Mouse (Mus musculus): ENCODE measurements around the gene Nrbf2. TPM values are rescaled to one million over a fixed set of nuclear protein-coding genes. Genes with fewer than 3 reads are reported as not detected.

The Nrbf2 gene
- polyA plus RNA-seq, 1 experiment from 2014 or later, result 40.5 TPM

DNA sequence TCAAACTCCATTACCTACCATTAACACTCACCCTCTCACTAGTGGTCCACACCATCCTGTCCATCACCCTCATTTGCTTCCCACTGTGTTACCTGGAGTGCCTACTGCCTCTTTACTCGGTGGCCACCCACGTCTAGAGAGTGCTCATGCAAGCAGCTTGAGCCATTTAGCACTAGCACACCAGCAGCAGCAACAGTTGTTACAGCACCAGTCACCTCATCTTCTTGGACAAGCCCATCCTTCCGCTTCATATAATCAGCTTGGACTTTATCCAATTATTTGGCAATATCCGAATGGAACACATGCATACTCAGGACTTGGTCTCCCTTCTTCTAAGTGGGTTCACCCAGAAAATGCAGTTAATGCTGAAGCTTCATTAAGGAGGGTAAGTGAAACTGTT is 64.9 kb downstream of the Nrbf2 start:
- DNase-seq (ENCODE audit: low spot score) (no peak), ATAC-seq (ENCODE audit: low read depth) (no peak)
- H3K27me3 ChIP-seq (replicated peaks; ENCODE audit: control insufficient read depth, insufficient read depth, low read length), result no peaks in the 10 kb centered on the region
- H3K9ac ChIP-seq (ENCODE audit: low read depth, low read length), result no peak overlapping the region
- 83% methylated on average over 4 of the region's 4 CpGs for WGBS
- H3K4me3 ChIP-seq (ENCODE audit: low read depth, low read length), result no peak overlapping the region
- no peaks in the 10 kb centered on the region for H3K4me1 ChIP-seq (ENCODE audit: control insufficient read depth, insufficient read depth, low read length)
- H3K9me3 ChIP-seq (ENCODE audit: control insufficient read depth, low read length), result no peaks in the 10 kb centered on the region
- H3K27ac ChIP-seq (replicated peaks; ENCODE audit: low read depth, low read length), result no peak overlapping the region
- H3K36me3 ChIP-seq (ENCODE audit: control insufficient read depth, insufficient read depth, low read length), result peaks cover 56% of the 10 kb centered on the region
- no peak overlapping the region for H3K4me2 ChIP-seq (ENCODE audit: low read depth, low read length)

DNA sequence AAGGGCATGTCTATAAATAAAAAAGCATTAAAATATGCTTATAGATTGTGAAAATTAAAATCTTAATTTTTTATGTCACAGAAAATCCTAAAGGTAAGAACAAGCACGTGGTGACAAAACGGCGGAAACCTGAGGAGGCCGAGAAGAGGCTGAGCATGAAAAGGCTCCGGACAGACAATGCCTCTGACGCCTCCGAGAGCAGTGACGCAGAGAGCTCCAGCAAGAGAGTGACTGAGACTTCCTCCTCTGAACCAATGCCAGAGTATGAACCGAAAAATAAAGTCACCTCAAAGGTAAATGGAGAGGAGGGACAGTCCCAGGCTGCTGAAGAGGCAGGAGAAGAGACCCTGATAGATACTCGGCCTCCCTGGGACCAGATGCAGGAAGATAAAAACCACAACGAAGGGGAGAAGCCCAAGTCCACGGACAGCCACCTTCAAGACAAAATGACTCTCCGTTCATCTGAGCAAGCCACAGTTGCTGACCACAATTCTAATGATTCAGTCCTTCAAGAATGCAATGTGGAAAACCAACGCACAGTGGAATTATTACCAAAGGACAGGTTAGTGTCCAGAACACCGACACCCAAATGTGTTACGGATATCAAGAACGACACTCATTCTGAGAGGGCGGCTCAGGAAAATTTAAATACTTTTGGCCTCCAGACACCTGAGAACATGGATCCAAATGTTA is 66.1 kb downstream of the Nrbf2 start:
- WGBS, result 89% methylated on average over 18 of the region's 18 CpGs

DNA sequence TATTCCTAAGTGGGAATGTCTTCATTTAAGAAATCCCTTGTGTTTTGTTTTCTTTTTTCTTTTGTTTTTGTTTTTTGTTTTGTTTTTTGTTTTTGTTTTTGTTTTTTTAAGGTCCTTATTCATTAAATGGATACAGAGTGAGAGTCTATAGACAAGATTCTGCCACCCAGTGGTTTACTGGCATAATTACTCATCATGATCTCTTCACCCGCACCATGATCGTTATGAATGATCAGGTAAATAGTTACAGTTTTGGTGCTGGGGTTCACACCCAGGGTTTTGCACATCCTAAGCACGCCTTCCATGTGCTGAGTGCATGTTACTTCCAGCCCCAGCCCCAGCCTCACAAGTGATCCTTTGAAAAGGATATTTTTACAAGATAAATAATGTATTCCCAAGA is 68.2 kb downstream of the Nrbf2 start:
- Histone ChIP-seq H3K27me3 (replicated peaks; ENCODE audit: control insufficient read depth, insufficient read depth, low read length) (no peaks in the 10 kb centered on the region), H3K4me2 (ENCODE audit: low read depth, low read length) (no peak overlapping the region), H3K36me3 (ENCODE audit: control insufficient read depth, insufficient read depth, low read length) (peaks cover 41% of the 10 kb centered on the region), H3K9ac (ENCODE audit: low read depth, low read length) (no peak overlapping the region), H3K9me3 (ENCODE audit: control insufficient read depth, low read length) (no peaks in the 10 kb centered on the region), H3K4me1 (ENCODE audit: control insufficient read depth, insufficient read depth, low read length) (no peaks in the 10 kb centered on the region), H3K27ac (replicated peaks; ENCODE audit: low read depth, low read length) (no peak overlapping the region), H3K4me3 (ENCODE audit: low read depth, low read length) (no peak overlapping the region)
- DNase-seq (ENCODE audit: low spot score) (no peak), ATAC-seq (ENCODE audit: low read depth) (no peak)
- 86% methylated on average over 3 of the region's 3 CpGs for WGBS

More for the DNA sequence above, 66.1 kb downstream of the Nrbf2 start:
- no peaks in the 10 kb centered on the region for H3K27me3 ChIP-seq (replicated peaks; ENCODE audit: control insufficient read depth, insufficient read depth, low read length)
- H3K4me1 ChIP-seq (ENCODE audit: control insufficient read depth, insufficient read depth, low read length), result no peaks in the 10 kb centered on the region
- peaks cover 44% of the 10 kb centered on the region for H3K36me3 ChIP-seq (ENCODE audit: control insufficient read depth, insufficient read depth, low read length)
- DNase-seq (ENCODE audit: low spot score), result no peak
- no peak overlapping the region for H3K4me3 ChIP-seq (ENCODE audit: low read depth, low read length)
- no peak overlapping the region for H3K27ac ChIP-seq (replicated peaks; ENCODE audit: low read depth, low read length)
- no peak overlapping the region for H3K4me2 ChIP-seq (ENCODE audit: low read depth, low read length)
- H3K9me3 ChIP-seq (ENCODE audit: control insufficient read depth, low read length), result no peaks in the 10 kb centered on the region
- ATAC-seq (ENCODE audit: low read depth), result no peak
- H3K9ac ChIP-seq (ENCODE audit: low read depth, low read length), result no peak overlapping the region

Other genes starting within 250 kb of the Nrbf2 start
- gene Jmjd1c, start 189.2 kb downstream of the Nrbf2 start, polyA plus RNA-seq (2014; fragmentation: Nextera tagmentation; extraction: Ambion mirVana), result 44.0 and 44.4 TPM in 2 replicates
- gene Reep3, start 188.4 kb downstream of the Nrbf2 start, polyA plus RNA-seq (2014; fragmentation: Nextera tagmentation; extraction: Ambion mirVana), result 39.6 and 40.0 TPM in 2 replicates